Mouse (Mus musculus) heart, embryonic 14.5 days (tissue): Measurements from ENCODE around the gene Hist1h4k. TPM values are rescaled to one million over a fixed set of nuclear protein-coding genes. Genes with fewer than 3 reads are reported as not detected.

Source experiments
- ATAC-seq: fragments of 200-750 bp; cut with Nextera tagmentation; 2 replicates; pipeline ENCODE4 v1.8.0; 2017; ENCODE audit warnings: low read depth, moderate TSS enrichment; ENCODE audit not compliant: insufficient number of reproducible peaks, insufficient read depth, low FRiP score
- H3K27ac ChIP-seq, 2 experiments: fragments of 200-500 bp in 1 of 2; fragments of 300-500 bp in 1 of 2; sonication (generic) in 1 of 2; replicated peaks in 1 of 2; 2 replicates each; pipeline ENCODE4 v1.5.1; 2012 to 2014; ENCODE audit warnings: low read depth in 2 of 2, low read length in 2 of 2, control low read depth in 1 of 2, mild to moderate bottlenecking in 1 of 2, mixed read lengths in 1 of 2; ENCODE audit not compliant: control insufficient read depth in 1 of 2, insufficient read depth in 1 of 2
- H3K27me3 ChIP-seq: fragments of 300-500 bp; sonication (generic); 2 replicates; pipeline ENCODE4 v1.6.1; 2014; ENCODE audit warnings: mild to moderate bottlenecking, low read length, control low read depth; ENCODE audit not compliant: control insufficient read depth, insufficient read depth
- H3K36me3 ChIP-seq: fragments of 300-500 bp; sonication (generic); 2 replicates; pipeline ENCODE4 v1.6.1; 2014; ENCODE audit warnings: mild to moderate bottlenecking, control low read depth, low read length, mixed read lengths; ENCODE audit not compliant: control insufficient read depth, insufficient read depth
- H3K4me1 ChIP-seq, 2 experiments: fragments of 200-500 bp in 1 of 2; fragments of 300-500 bp in 1 of 2; sonication (generic) in 1 of 2; 2 replicates each; pipeline ENCODE4 v1.6.1; 2012 to 2014; ENCODE audit warnings: low read length in 2 of 2, control low read depth in 1 of 2, mixed read lengths in 1 of 2; ENCODE audit not compliant: control insufficient read depth in 2 of 2, insufficient read depth in 2 of 2
- H3K4me2 ChIP-seq: fragments of 300-500 bp; sonication (generic); 2 replicates; pipeline ENCODE4 v1.6.1; 2014; ENCODE audit warnings: mild to moderate bottlenecking, low read length
- H3K4me3 ChIP-seq, 2 experiments: fragments of 200-500 bp in 1 of 2; fragments of 300-500 bp in 1 of 2; sonication (generic) in 1 of 2; 2 replicates each; pipeline ENCODE4 v1.5.1; 2012 to 2014; ENCODE audit warnings: low read length in 2 of 2, mild to moderate bottlenecking in 2 of 2, control low read depth in 1 of 2, low read depth in 1 of 2, moderate library complexity in 1 of 2; ENCODE audit not compliant: control insufficient read depth in 1 of 2, insufficient read depth in 1 of 2
- H3K9ac ChIP-seq: fragments of 300-500 bp; sonication (generic); 2 replicates; pipeline ENCODE4 v1.6.1; 2014; ENCODE audit warnings: mild to moderate bottlenecking, low read length
- H3K9me3 ChIP-seq: fragments of 300-500 bp; sonication (generic); 2 replicates; pipeline ENCODE4 v1.6.1; 2016; ENCODE audit warnings: low read length, control low read depth; ENCODE audit not compliant: control insufficient read depth
- WGBS: fragments of 180-500 bp; shearing (Covaris S2); extraction: QIAGEN DNeasy Blood & Tissue Kit; methylation state at CpG from one replicate; pipeline ENCODE4 v1.1.7; 2014; 5-methylcytosine and 5-hydroxymethylcytosine counted together
- polyA plus RNA-seq: library from polyadenylated mRNA; unstranded; fragments of >200 nt; fragmentation: Nextera tagmentation; extraction: Ambion mirVana; gene quantifications from 2 replicates; pipeline ENCODE4 v1.2.1, GENCODE M21; 2014

The Hist1h4k gene
- polyA plus RNA-seq, 1 experiment from 2014 or later = 4.1 TPM

GRCm38 (mm10) chr13:21734010-21734905 is 16.0 kb downstream of the Hist1h4k start:
- Histone ChIP-seq H3K4me2 (peak overlapping the region; percentile 73), H3K9ac (peak overlapping the region; percentile 79), H3K27me3 (no peaks in the 10 kb centered on the region), H3K9me3 (no peaks in the 10 kb centered on the region), H3K4me1 (peaks cover 0 to 6% of the 10 kb centered on the region in 2 experiments; a peak in 1 of 4 replicates), H3K36me3 (no peaks in the 10 kb centered on the region), H3K4me3 (peak overlapping the region; percentile 47 to 51), H3K27ac (peak overlapping the region; percentile 80 to 92)
- peak; percentile 64 for ATAC-seq
- WGBS = under 1% methylated on average over 21 of the region's 21 CpGs

GRCm38 (mm10) chr13:21733466-21733865 is 16.8 kb downstream of the Hist1h4k start:
- ATAC-seq = no peak
- 76% methylated on average over 5 of the region's 5 CpGs for WGBS
- no peaks in the 10 kb centered on the region for H3K36me3 ChIP-seq

GRCm38 (mm10) chr13:21729544-21729943 is 20.8 kb downstream of the Hist1h4k start:
- Histone ChIP-seq H3K4me3 (no peak overlapping the region), H3K27me3 (no peaks in the 10 kb centered on the region), H3K9ac (no peak overlapping the region), H3K4me2 (no peak overlapping the region), H3K4me1 (peaks cover 0 to 2% of the 10 kb centered on the region in 2 experiments; a peak in 1 of 4 replicates), H3K36me3 (no peaks in the 10 kb centered on the region), H3K27ac (no peak overlapping the region), H3K9me3 (no peaks in the 10 kb centered on the region)
- WGBS = 48% methylated on average over 1 of the region's 1 CpGs
- ATAC-seq = no peak

More at GRCm38 (mm10) chr13:21733466-21733865, 16.8 kb downstream of the Hist1h4k start:
- no peaks in the 10 kb centered on the region for H3K9me3 ChIP-seq
- no peak overlapping the region; the same call in 1 of the 2 replicates for H3K9ac ChIP-seq
- H3K27me3 ChIP-seq = no peaks in the 10 kb centered on the region
- no peak overlapping the region for H3K4me3 ChIP-seq
- peaks cover 0 to 6% of the 10 kb centered on the region in 2 experiments; a peak in 1 of 4 replicates for H3K4me1 ChIP-seq
- H3K27ac ChIP-seq = peak overlapping the region in 1 of 2 experiments; percentile 92; a peak in 2 of 4 replicates
- H3K4me2 ChIP-seq = no peak overlapping the region

- Histone ChIP-seq H3K36me3 (no peaks in the 10 kb centered on the region), H3K27me3 (no peaks in the 10 kb centered on the region), H3K9me3 (no peaks in the 10 kb centered on the region), H3K9ac (no peak overlapping the region), H3K4me2 (no peak overlapping the region), H3K27ac (no peak overlapping the region), H3K4me1 (no peaks in the 10 kb centered on the region), H3K4me3 (no peak overlapping the region)
- 35% methylated on average over 9 of the region's 11 CpGs for WGBS
- ATAC-seq = no peak
These were observed 22.2 kb downstream of the Hist1h4k start for GRCm38 (mm10) chr13:21727948-21728572.

- Histone ChIP-seq H3K4me1 (peaks cover 2 to 10% of the 10 kb centered on the region in 2 experiments), H3K4me3 (no peak overlapping the region), H3K9me3 (no peaks in the 10 kb centered on the region), H3K4me2 (peak overlapping the region; percentile 66), H3K27me3 (no peaks in the 10 kb centered on the region), H3K9ac (peak overlapping the region; percentile 64; the same call in 1 of the 2 replicates), H3K36me3 (no peaks in the 10 kb centered on the region), H3K27ac (no peak overlapping the region)
- no peak for ATAC-seq
- WGBS = 46% methylated on average over 5 of the region's 5 CpGs
These were observed 27.1 kb downstream of the Hist1h4k start for GRCm38 (mm10) chr13:21722993-21723836.

GRCm38 (mm10) chr13:21722373-21722925 is 27.9 kb downstream of the Hist1h4k start:
- H3K4me3 ChIP-seq = peak overlapping the region; percentile 41 to 42
- H3K9me3 ChIP-seq = no peaks in the 10 kb centered on the region
- no peak for ATAC-seq
- H3K9ac ChIP-seq = peak overlapping the region; percentile 64
- no peaks in the 10 kb centered on the region for H3K27me3 ChIP-seq
- H3K36me3 ChIP-seq = no peaks in the 10 kb centered on the region
- H3K4me2 ChIP-seq = peak overlapping the region; percentile 66
- H3K27ac ChIP-seq = peak overlapping the region; percentile 80 to 84
- WGBS = 5% methylated on average over 11 of the region's 11 CpGs
- H3K4me1 ChIP-seq = peaks cover 2 to 12% of the 10 kb centered on the region in 2 experiments
